Mouse (Mus musculus) adrenal gland, adult 2 months (tissue): ENCODE results near the gene Zfhx3. TPM values are rescaled to one million over a fixed set of nuclear protein-coding genes. Genes with fewer than 3 reads are reported as not detected.

Experiments used
- DNase-seq: peaks from one replicate; pipeline ENCODE4 v3.0.0; 2021
- polyA plus RNA-seq: library from polyadenylated mRNA; depleted of rRNA; stranded (reverse); fragments of >200 nt; gene quantifications from 2 replicates; pipeline ENCODE4 v1.2.3, GENCODE M21; 2012
- total RNA-seq, 2 experiments: library from RNA; stranded (reverse); gene quantifications; 2 replicates each; pipeline ENCODE4 v1.2.3; 2021

Gene Zfhx3
- total and polyA plus RNA-seq, 3 experiments: 12.9 to 45.1 (median 34.3) TPM

DNA sequence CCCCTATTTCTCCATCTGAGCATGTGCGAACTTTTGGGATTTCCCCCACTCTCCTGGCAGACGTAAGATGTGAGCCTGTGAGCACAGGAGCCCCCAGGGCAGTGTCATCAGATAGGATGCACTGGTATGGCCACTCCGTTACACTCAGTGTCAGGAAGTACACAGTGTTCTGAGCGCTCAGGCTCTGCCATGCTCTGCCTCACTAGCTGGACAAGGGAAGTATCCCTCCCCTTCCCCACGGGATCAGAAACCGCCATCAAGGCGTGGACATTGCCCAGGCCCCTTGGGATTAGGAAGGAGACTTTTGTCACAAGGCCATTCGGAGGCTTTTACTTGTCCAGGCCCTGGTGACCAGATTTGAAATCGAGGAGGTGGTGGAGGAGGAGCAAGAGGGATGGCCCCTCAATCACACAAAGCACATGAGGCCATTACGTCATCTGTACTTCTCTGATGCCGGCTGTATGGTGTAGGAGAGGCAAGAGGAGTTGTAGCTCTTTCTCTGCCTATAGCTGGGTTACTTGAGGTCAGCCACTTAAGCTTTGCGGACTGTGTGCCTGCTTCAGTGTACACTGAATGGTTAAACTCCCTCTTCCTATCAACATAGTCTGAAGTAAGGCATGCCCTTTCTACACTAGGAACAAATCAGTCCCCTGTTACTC is 912.1 kb downstream of the Zfhx3 start:
- no peak for DNase-seq

DNA sequence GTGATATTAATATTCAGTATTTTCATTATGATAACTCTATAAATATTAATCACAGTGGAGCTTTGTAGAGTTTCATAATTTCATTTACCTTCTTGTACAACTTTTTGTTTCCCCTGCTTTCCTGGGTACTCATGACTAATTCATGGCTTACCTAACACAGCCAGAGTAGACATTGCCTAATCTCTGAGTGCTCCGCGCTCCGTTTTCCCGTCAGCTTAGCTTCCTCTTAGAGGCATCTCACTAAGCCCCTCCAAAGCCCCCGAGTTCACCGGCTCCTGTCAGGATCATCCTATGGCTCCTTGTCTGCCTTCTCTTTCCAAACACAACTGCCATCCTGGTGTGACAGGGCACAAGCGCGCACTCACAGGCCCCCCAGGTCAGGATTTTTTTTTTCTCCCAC is 916.6 kb downstream of the Zfhx3 start:
- DNase-seq: no peak

- no peak for DNase-seq
These were observed 917.5 kb downstream of the Zfhx3 start for GRCm38 (mm10) chr8:108859983-108860382.

DNA sequence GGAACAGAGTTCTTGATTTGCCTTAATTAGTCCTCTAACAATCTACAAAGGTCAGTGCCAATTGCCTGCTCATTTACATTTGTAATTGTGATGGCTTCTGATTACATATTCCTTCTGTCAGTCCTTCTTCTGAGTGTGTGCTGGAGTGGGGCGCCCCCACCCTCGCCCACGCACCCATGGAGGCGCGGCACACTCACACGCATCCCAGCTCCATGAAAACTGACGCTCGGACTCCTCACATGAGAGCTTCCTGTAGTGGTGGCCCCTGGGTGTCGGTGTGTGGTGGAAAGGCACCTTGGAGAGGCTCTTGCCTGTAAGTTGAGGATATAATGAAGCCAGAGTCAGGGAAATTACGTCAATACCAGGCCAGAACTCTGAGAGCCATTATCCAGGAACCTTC is 921.0 kb downstream of the Zfhx3 start:
- DNase-seq: no peak

DNA sequence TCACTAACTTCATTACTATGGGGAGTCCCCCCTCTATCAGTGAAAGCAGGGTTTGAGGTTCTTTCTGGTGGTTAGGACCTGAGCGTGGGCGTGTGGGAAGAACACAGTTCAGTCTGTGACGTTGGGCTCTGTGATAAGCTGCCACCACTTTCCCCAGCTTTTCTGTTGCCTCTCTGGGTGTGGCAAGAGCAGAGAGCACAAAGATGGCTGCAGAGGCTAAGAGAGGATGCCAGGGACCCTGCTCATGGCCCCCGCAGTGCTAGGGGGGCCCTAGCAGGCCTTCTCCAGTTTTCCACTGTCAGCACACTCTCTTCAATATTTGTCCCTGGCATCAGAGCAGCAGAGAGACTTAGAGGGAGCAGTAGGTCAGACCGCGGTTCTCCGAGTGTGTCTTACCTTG is 924.0 kb downstream of the Zfhx3 start:
- DNase-seq: no peak

- peak; percentile 42 for DNase-seq
These were observed 925.2 kb downstream of the Zfhx3 start for GRCm38 (mm10) chr8:108867482-108868258.

GRCm38 (mm10) chr8:108868259-108869090 is 926.0 kb downstream of the Zfhx3 start:
- DNase-seq: no peak

DNA sequence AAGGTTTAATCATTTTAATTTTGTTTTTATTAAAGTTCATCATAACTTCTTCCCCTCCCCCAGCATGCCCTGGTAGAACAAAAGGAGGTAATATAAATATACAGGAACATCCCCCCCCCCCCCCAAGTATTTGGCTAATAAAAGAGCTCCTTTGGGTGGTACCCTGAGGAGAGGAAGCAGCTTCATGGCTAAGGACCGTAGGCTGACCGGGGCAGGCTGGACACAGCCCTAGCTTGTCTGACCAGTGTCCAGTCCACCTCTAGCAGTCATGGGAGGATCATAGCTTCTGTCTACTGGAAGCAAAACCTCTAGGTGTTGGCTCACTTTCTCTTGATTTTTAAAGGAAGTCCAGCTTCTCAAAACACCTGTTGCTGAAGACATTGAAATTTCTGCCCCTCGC is 927.0 kb downstream of the Zfhx3 start:
- DNase-seq: no peak

DNA sequence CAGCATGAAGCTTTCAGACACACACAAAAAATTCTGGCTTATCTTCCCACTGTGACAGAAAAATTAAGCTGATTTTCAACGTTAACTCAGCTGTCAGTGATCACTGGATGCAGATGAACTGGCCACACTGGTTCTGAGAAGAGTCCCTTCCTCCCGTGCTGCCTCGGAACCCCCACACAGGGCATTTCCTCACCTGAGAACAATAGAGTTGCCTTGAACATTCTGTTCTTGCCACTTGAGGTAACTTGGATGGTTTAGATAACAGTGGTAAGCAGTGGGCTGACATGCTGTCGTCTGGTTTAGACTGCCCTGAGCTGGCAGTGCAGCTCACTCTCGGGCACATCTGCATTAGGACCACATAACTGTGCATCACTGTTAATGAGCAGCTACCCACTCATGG is 927.5 kb downstream of the Zfhx3 start:
- no peak for DNase-seq

GRCm38 (mm10) chr8:108870371-108870770 is 927.9 kb downstream of the Zfhx3 start:
- DNase-seq: peak; percentile 47

- no peak for DNase-seq
These were observed 933.3 kb downstream of the Zfhx3 start for GRCm38 (mm10) chr8:108875722-108876121.

- DNase-seq: no peak
These were observed 937.7 kb downstream of the Zfhx3 start for GRCm38 (mm10) chr8:108880101-108880500.

DNA sequence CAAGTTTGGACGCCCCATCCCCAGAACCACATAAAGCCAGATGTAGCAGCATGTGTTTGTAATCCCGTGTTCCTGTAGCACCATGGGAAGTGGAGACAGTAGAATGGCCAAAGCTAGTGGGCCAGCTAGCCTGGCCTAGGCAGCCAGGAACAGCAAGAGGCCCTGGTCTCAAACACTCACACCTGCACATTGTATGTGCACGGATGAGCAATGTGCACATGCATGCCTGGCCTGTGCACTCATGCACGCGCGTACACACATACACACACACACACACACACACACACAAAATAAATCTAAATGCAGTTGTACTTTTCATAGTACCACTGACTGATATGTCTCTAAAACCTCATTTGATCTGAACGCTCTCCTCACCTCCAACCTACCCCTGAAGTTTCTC is 938.9 kb downstream of the Zfhx3 start:
- no peak for DNase-seq

GRCm38 (mm10) chr8:108882073-108882472 is 939.6 kb downstream of the Zfhx3 start:
- DNase-seq: no peak

GRCm38 (mm10) chr8:108883381-108883780 is 940.9 kb downstream of the Zfhx3 start:
- DNase-seq: peak; percentile 66

DNA sequence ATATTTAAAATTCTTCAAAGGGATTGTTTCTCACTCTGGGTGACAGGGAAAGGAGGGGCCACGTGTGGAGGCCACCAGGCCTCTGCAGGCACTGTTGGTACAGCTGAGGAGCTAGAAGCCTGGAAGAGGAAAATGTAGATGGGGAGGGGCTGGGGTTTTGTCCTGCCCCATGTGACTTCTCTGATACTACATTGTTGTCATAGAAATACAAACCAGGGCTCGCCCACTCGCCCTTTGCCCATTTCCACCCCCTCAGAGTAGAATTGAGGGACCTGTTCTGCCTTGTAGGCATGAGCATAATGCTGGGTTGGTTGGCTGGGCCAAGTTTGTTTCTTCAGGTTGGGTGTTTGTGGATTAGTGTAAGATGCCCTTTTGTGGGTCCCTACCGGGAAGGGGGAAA is 942.5 kb downstream of the Zfhx3 start:
- no peak for DNase-seq

- DNase-seq: no peak
These were observed 943.0 kb downstream of the Zfhx3 start for GRCm38 (mm10) chr8:108885450-108885849.

DNA sequence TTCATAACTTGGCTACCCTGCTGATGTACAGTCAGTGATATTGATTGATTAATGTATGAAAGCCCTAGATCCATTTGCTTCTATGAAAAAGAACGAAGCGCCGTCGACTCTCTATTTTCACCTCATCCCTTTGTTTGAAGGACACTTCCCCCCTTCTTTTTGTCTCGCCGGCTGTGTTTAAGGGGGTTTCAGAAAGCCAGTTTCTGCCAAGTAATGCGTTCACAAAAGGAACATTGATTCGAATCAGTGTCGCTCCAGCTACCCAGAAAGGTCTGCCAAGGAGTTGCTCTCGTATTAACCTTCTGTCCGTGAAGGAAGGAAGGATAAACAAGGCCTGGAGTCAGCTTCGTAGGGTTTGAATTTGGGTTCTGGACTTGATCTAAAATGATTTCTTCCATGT is 943.4 kb downstream of the Zfhx3 start:
- DNase-seq: no peak

DNA sequence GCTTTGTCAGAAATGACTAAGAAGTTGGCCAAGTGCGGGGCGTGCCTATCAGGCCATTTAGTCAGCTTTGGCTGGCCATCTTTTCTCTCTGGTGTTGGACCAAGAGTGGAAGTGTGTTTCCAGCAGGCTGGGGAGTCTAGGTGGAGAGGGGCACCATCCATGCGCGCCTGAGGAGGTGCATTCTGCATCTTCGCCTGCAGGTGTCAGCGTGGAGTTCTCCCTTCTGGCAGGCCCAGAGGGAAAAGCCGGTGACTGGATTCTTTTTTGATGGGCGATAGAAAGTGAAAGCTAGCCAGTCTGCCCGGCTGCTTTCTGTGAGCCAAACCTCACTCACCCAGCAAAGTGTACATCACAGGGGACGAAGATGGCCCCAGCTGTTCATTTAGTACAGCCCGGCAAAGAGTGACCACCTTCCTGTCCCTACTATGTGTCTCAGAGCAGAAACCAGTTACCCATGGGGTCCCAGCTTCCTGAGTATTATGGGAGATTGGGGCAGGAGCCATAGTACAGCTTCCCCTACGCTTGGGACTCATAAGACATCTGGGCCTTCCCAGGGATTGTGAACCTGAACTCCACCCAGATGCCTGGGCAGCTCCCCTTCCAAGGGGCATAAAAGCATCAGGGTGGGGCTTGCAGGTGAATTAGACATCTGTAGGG is 944.3 kb downstream of the Zfhx3 start:
- peak; percentile 90 for DNase-seq

GRCm38 (mm10) chr8:108887256-108887615 is 944.8 kb downstream of the Zfhx3 start:
- DNase-seq: no peak

- no peak for DNase-seq
These were observed 945.4 kb downstream of the Zfhx3 start for GRCm38 (mm10) chr8:108887890-108888289.

- DNase-seq: no peak
These were observed 946.5 kb downstream of the Zfhx3 start for GRCm38 (mm10) chr8:108888924-108889323.
